Mouse (Mus musculus) gastrocnemius, postnatal 14 days (tissue): ENCODE results near the gene Ghrh. TPM values are rescaled to one million over a fixed set of nuclear protein-coding genes. Genes with fewer than 3 reads are reported as not detected.

ENCODE experiments used
- DNase-seq: peaks from one replicate; pipeline ENCODE4 v3.0.0; 2021; ENCODE audit warnings: mixed read lengths
- intact Hi-C: fragments of 180-260 bp; cut with DNase I; formaldehyde crosslinking; loops from one replicate; pipeline ENCODE4 v1.15.1; 2025; ENCODE audit warnings: low total_unique reads
- total RNA-seq, 2 experiments: library from RNA; stranded (reverse); gene quantifications; 2 replicates each; pipeline ENCODE4 v1.2.3; 2021

Gene Ghrh
- total RNA-seq, 2 experiments from 2014 or later, result not detected

GRCm38 (mm10) chr2:157313718-157314117 lies 33.6 kb downstream of the Ghrh start:
- intact Hi-C loops, result no loop called here

GRCm38 (mm10) chr2:157310963-157311637 lies 36.2 kb downstream of the Ghrh start:
- intact Hi-C loops, result no loop called here
- no peak for DNase-seq

More at GRCm38 (mm10) chr2:157313718-157314117, 33.6 kb downstream of the Ghrh start:
- no peak for DNase-seq

- intact Hi-C loops, result no loop called here
- DNase-seq, result no peak
These were observed 37.7 kb downstream of the Ghrh start for GRCm38 (mm10) chr2:157309611-157310010.

- intact Hi-C loops, result no loop called here
- no peak for DNase-seq
These were observed 38.9 kb downstream of the Ghrh start for GRCm38 (mm10) chr2:157308273-157308917.

GRCm38 (mm10) chr2:157307715-157308265 lies 39.5 kb downstream of the Ghrh start:
- DNase-seq, result peak; percentile 49
- intact Hi-C loops, result no loop called here

GRCm38 (mm10) chr2:157306091-157307032 lies 40.9 kb downstream of the Ghrh start:
- intact Hi-C loops, result no loop called here
- no peak for DNase-seq

GRCm38 (mm10) chr2:157303096-157303495 lies 44.2 kb downstream of the Ghrh start:
- no peak for DNase-seq
- intact Hi-C loops, result no loop called here

GRCm38 (mm10) chr2:157300051-157300450 lies 47.3 kb downstream of the Ghrh start:
- no peak for DNase-seq
- intact Hi-C loops, result no loop called here

GRCm38 (mm10) chr2:157296105-157296689 lies 51.1 kb downstream of the Ghrh start:
- DNase-seq, result no peak
- intact Hi-C loops, result loop anchor here (5.0 kb wide), 1 partner anchor 41 kb away; no protein-coding TSS in a partner anchor

GRCm38 (mm10) chr2:157292093-157292492 lies 55.2 kb downstream of the Ghrh start:
- intact Hi-C loops, result loop anchor here (2.0 to 5.0 kb wide), 2 partner anchors 165 to 281 kb away; no protein-coding TSS in a partner anchor
- peak; percentile 76 for DNase-seq

GRCm38 (mm10) chr2:157288996-157289395 lies 58.3 kb downstream of the Ghrh start:
- no peak for DNase-seq
- intact Hi-C loops, result no loop called here

- DNase-seq, result no peak
- intact Hi-C loops, result no loop called here
These were observed 59.8 kb downstream of the Ghrh start for GRCm38 (mm10) chr2:157287542-157287941.

- DNase-seq, result no peak
- intact Hi-C loops, result no loop called here
These were observed 64.0 kb downstream of the Ghrh start for GRCm38 (mm10) chr2:157283321-157283720.

Other genes starting within 250 kb of the Ghrh start
- 10 to 100 TPM; 11.4 to 13.7 TPM for gene Samhd1, start 212.2 kb downstream of the Ghrh start, total RNA-seq
- gene Rbl1, start 143.0 kb downstream of the Ghrh start, total RNA-seq, result 1 to 10 TPM; 2.0 to 3.8 TPM
- gene Rpn2, start 68.5 kb downstream of the Ghrh start, total RNA-seq, result 10 to 100 TPM; 78.0 to 90.0 TPM
- gene Mroh8, start 68.0 kb downstream of the Ghrh start, total RNA-seq, result under 1 TPM; 0.27 to 0.55 TPM
- gene Manbal, start 20.1 kb upstream of the Ghrh start, total RNA-seq, result 10 to 100 TPM; 20.7 to 28.3 TPM
- gene Src, start 70.9 kb upstream of the Ghrh start, total RNA-seq, result 1 to 10 TPM; 5.2 to 7.5 TPM
- gene Nnat, start 212.6 kb upstream of the Ghrh start, total RNA-seq, result 1 to 10 TPM; 1.4 to 5.4 TPM
- gene Blcap, start 223.8 kb upstream of the Ghrh start, total RNA-seq, result 10 to 100 TPM; 15.8 to 16.7 TPM